Mouse (Mus musculus): Measurements from ENCODE around the gene Kcnmb1. TPM values are rescaled to one million over a fixed set of nuclear protein-coding genes. Genes with fewer than 3 reads are reported as not detected.

Gene Kcnmb1
- 0.10 and 0.42 TPM in 2 replicates for polyA plus RNA-seq (2014; fragmentation: Nextera tagmentation; extraction: Ambion mirVana)

DNA sequence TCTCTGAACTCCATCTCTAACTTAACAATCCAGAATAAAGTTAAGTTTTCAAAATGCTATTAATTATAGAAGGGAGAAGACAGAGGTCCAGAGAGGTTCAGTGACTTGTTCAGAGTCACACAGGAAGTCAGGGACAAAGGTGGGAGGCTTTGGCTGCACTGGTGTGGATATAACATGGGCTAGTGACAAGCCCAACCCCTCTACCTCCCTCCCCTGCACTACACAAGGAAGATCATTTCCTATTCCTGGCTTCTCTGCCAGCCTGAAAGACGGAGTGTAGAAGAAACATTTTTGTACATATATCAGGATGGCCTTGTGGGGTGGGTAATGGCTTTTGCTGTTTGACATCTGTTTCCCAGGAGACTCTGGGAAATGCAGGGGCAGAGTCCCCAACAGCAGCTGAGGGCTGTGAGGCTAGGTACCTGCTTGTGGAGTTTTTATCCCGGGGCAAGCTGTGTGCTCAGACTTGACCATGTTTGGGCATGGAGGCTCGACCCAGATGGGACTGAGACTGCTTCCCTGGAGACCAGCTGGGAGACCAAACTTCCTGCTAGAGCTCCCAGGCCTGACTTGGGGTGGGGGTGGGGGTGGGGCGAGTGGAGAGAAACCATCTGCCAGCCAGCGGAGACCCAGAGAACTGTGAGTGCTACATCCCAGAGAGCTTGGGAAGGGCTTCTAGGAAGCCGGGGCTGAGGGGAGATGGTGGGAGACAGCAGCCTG lies at the start of gene Kcnmb1:
Kcnmb1 (plus strand) TSS at position 326 of the 720 bp plus-strand sequence.
- Histone ChIP-seq H3K9me3 (ENCODE audit: control insufficient read depth, low read length) (no peaks in the 10 kb centered on the region), H3K9ac (replicated peaks; ENCODE audit: low read depth, low read length) (no peak within 1 kb of the TSS), H3K4me3 (ENCODE audit: low read depth, low read length) (no peak within 1 kb of the TSS), H3K27ac (ENCODE audit: low read depth, low read length) (no peak within 1 kb of the TSS), H3K4me2 (ENCODE audit: low read depth, low read length) (no peak within 1 kb of the TSS), H3K27me3 (ENCODE audit: control insufficient read depth, insufficient read depth, low read length) (no peaks in the 10 kb centered on the region), H3K4me1 (ENCODE audit: control insufficient read depth, insufficient read depth, low read length) (no peaks in the 10 kb centered on the region), H3K36me3 (ENCODE audit: control insufficient read depth, insufficient read depth, low read length) (no peaks in the 10 kb centered on the region)
- 33% methylated on average over 6 of the region's 6 CpGs for WGBS
- no peak for ATAC-seq (ENCODE audit: low read depth)

DNA sequence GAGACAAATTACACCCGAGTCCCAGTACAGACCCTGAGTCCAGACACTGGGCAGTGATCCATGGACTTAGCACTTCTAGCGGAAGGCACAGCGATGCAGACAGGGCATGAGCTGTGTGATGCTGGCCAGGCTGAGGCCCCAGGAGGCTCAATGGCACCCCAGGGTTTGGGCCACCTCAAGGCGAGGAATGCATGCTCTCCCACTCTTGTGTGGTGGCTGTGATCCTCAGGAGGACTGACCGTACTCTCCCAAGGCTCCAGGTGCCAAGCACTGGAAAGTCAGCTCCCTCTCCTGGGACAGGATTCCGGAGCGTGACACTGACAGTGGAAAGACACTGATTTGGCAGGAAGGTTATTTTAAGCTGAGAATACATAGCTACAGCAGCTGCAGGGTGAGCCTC lies 49.8 kb upstream of the Kcnmb1 start:
- H3K36me3 ChIP-seq (ENCODE audit: control insufficient read depth, insufficient read depth, low read length), result no peaks in the 10 kb centered on the region
- H3K4me1 ChIP-seq (ENCODE audit: control insufficient read depth, insufficient read depth, low read length), result no peaks in the 10 kb centered on the region
- no peaks in the 10 kb centered on the region for H3K27me3 ChIP-seq (ENCODE audit: control insufficient read depth, insufficient read depth, low read length)
- no peak overlapping the region for H3K9ac ChIP-seq (replicated peaks; ENCODE audit: low read depth, low read length)
- no peak overlapping the region for H3K27ac ChIP-seq (ENCODE audit: low read depth, low read length)
- 78% methylated on average over 7 of the region's 7 CpGs for WGBS
- H3K4me3 ChIP-seq (ENCODE audit: low read depth, low read length), result no peak overlapping the region
- H3K9me3 ChIP-seq (ENCODE audit: control insufficient read depth, low read length), result no peaks in the 10 kb centered on the region
- no peak overlapping the region for H3K4me2 ChIP-seq (ENCODE audit: low read depth, low read length)
- no peak for ATAC-seq (ENCODE audit: low read depth)

DNA sequence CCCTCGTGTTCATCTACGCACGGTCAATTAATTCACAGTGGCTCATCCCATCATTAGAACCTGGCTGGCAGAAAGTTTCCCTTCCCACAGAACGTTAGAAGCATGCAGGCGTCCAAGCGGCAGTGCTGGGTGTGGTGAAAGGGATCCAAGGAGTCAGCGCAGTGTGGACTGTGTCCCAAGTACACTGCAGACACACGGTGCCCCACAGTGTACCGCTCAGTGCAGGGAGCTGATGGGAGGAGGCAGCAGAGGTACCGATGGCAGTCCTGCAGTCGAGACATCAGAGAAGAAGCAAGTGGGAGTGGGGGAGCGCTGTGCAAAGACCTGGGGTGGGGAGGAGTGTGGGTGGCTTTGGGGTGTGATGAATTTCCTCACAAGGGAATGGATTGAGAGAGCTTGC lies 48.6 kb upstream of the Kcnmb1 start:
- H3K9ac ChIP-seq (replicated peaks; ENCODE audit: low read depth, low read length), result no peak overlapping the region
- no peak overlapping the region for H3K4me3 ChIP-seq (ENCODE audit: low read depth, low read length)
- no peak overlapping the region for H3K27ac ChIP-seq (ENCODE audit: low read depth, low read length)
- no peaks in the 10 kb centered on the region for H3K36me3 ChIP-seq (ENCODE audit: control insufficient read depth, insufficient read depth, low read length)
- no peak overlapping the region for H3K4me2 ChIP-seq (ENCODE audit: low read depth, low read length)
- no peaks in the 10 kb centered on the region for H3K9me3 ChIP-seq (ENCODE audit: control insufficient read depth, low read length)
- 0 out of 2 replicates have a peak, but pooled peaks have one; percentile 19 for ATAC-seq (ENCODE audit: low read depth)
- H3K27me3 ChIP-seq (ENCODE audit: control insufficient read depth, insufficient read depth, low read length), result no peaks in the 10 kb centered on the region
- 57% methylated on average over 12 of the region's 12 CpGs for WGBS
- no peaks in the 10 kb centered on the region for H3K4me1 ChIP-seq (ENCODE audit: control insufficient read depth, insufficient read depth, low read length)

DNA sequence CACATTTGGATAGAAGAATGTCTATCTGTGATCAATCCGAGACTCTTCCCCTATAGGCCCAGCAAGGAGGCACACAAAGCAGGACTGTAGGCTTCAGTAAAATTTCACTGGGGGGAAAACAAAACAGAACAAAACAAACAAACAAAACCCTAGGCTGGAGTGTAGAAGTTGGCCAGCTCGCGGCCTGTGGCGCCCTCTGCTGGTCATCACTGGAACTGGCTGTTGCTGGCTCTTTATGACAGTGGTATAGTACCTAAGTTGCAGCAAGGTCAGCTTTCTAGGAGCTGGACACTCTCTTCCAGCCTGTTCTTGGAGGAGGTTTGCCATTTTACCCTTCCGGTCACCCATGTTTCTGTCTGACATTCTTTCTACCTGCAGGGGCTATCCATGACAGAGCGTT lies 45.2 kb upstream of the Kcnmb1 start:
- Histone ChIP-seq H3K4me1 (ENCODE audit: control insufficient read depth, insufficient read depth, low read length) (no peaks in the 10 kb centered on the region), H3K27me3 (ENCODE audit: control insufficient read depth, insufficient read depth, low read length) (no peaks in the 10 kb centered on the region), H3K27ac (ENCODE audit: low read depth, low read length) (no peak overlapping the region), H3K9me3 (ENCODE audit: control insufficient read depth, low read length) (no peaks in the 10 kb centered on the region), H3K36me3 (ENCODE audit: control insufficient read depth, insufficient read depth, low read length) (no peaks in the 10 kb centered on the region), H3K9ac (replicated peaks; ENCODE audit: low read depth, low read length) (no peak overlapping the region), H3K4me3 (ENCODE audit: low read depth, low read length) (no peak overlapping the region), H3K4me2 (ENCODE audit: low read depth, low read length) (no peak overlapping the region)
- 20% methylated on average over 6 of the region's 6 CpGs for WGBS
- peak; percentile 77 for ATAC-seq (ENCODE audit: low read depth)

DNA sequence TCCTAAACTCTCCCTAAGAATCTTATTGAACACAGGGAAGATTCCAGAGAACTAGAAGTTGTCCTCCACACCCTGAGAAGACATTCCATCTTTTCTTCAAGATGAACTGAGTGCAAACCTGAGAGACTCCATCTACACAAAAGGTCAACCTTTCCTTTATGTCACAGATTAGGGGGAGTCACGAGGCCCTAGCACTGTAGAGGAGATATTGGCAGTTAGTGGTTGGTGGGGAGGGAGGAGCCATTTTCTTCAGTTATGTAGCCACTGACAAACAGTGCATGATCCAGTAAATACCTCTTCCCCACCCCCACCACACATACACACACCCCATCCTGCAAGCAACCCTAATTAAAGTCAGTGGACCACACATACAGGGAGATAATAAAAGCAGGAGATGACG lies 44.4 kb upstream of the Kcnmb1 start:
- H3K9me3 ChIP-seq (ENCODE audit: control insufficient read depth, low read length), result no peaks in the 10 kb centered on the region
- H3K9ac ChIP-seq (replicated peaks; ENCODE audit: low read depth, low read length), result no peak overlapping the region
- H3K27ac ChIP-seq (ENCODE audit: low read depth, low read length), result no peak overlapping the region
- 29% methylated on average over 2 of the region's 2 CpGs for WGBS
- no peaks in the 10 kb centered on the region for H3K27me3 ChIP-seq (ENCODE audit: control insufficient read depth, insufficient read depth, low read length)
- no peaks in the 10 kb centered on the region for H3K36me3 ChIP-seq (ENCODE audit: control insufficient read depth, insufficient read depth, low read length)
- no peak for ATAC-seq (ENCODE audit: low read depth)
- no peak overlapping the region for H3K4me3 ChIP-seq (ENCODE audit: low read depth, low read length)
- H3K4me1 ChIP-seq (ENCODE audit: control insufficient read depth, insufficient read depth, low read length), result no peaks in the 10 kb centered on the region
- no peak overlapping the region for H3K4me2 ChIP-seq (ENCODE audit: low read depth, low read length)

DNA sequence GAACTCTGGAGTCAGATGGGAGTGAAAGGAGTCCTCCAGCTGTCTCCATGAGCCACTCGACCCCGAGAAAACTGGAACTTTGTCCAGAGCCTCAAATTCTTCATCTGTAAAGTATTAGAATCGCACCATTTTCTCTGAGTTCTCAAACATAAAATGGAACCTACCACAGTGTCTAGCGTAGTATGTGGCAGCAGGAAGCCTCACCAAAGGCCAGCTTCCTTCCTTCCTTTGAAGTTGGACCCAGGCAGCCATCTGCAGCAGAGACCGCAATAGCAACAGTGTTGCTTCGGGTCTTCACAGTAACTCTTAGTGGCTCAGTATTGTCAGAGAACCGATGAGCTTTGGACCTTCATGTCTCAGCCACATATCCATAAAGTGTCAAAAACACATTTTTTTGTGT lies 43.0 kb upstream of the Kcnmb1 start:
- 84% methylated on average over 7 of the region's 7 CpGs for WGBS
- Histone ChIP-seq H3K4me2 (ENCODE audit: low read depth, low read length) (no peak overlapping the region), H3K27ac (ENCODE audit: low read depth, low read length) (no peak overlapping the region), H3K4me1 (ENCODE audit: control insufficient read depth, insufficient read depth, low read length) (no peaks in the 10 kb centered on the region), H3K27me3 (ENCODE audit: control insufficient read depth, insufficient read depth, low read length) (no peaks in the 10 kb centered on the region; the same call in 1 of the 2 replicates), H3K4me3 (ENCODE audit: low read depth, low read length) (no peak overlapping the region), H3K9ac (replicated peaks; ENCODE audit: low read depth, low read length) (no peak overlapping the region), H3K9me3 (ENCODE audit: control insufficient read depth, low read length) (no peaks in the 10 kb centered on the region), H3K36me3 (ENCODE audit: control insufficient read depth, insufficient read depth, low read length) (no peaks in the 10 kb centered on the region)
- ATAC-seq (ENCODE audit: low read depth), result no peak

DNA sequence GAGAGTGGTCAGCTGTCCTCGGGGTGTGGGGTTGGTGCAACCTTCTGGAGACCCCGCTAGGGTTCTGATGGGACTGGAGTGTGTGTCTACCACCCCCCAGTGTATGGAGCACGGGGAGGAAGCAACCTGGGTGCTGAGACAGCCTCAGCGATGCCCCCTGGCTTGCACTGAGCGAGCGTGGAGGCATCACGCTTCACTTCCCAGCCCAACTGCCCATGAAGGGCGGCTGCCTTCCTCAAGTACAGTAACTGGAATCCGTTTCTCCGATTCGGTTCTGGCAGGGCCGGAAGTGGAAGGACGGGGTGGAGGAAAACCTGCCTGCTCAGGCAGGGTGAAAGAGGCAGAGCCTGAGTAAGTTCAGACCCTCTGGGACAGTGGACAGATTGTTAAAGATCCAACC lies 41.4 kb upstream of the Kcnmb1 start:
- 56% methylated on average over 13 of the region's 13 CpGs for WGBS
- ATAC-seq (ENCODE audit: low read depth), result no peak
- no peaks in the 10 kb centered on the region; the same call in 1 of the 2 replicates for H3K27me3 ChIP-seq (ENCODE audit: control insufficient read depth, insufficient read depth, low read length)
- H3K4me1 ChIP-seq (ENCODE audit: control insufficient read depth, insufficient read depth, low read length), result 0 out of 2 replicates have a peak, but pooled peaks cover 3% of the 10 kb centered on the region
- H3K9ac ChIP-seq (replicated peaks; ENCODE audit: low read depth, low read length), result no peak overlapping the region
- H3K4me3 ChIP-seq (ENCODE audit: low read depth, low read length), result no peak overlapping the region
- H3K27ac ChIP-seq (ENCODE audit: low read depth, low read length), result no peak overlapping the region
- H3K9me3 ChIP-seq (ENCODE audit: control insufficient read depth, low read length), result no peaks in the 10 kb centered on the region
- no peak overlapping the region for H3K4me2 ChIP-seq (ENCODE audit: low read depth, low read length)
- H3K36me3 ChIP-seq (ENCODE audit: control insufficient read depth, insufficient read depth, low read length), result no peaks in the 10 kb centered on the region

DNA sequence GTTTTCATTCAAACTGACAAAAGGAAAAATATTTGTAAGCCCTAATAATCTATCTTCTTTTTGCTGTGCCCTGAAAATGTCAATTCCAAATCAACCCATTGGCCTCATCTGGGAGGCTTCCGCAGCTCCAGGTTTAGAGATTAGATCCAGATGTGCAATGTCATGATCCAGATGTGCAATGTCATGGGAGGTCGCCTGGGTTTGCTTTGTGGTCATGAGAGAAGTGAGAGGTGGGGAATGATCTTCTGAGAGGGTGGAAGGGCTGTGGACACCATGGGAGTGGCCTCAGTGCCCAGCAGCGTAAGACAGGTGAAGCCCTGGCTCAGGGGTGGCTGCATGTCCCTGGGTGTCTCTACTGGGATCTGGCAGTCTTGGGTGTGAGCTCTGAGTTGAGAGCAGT lies 39.8 kb upstream of the Kcnmb1 start:
- no peak for ATAC-seq (ENCODE audit: low read depth)
- Histone ChIP-seq H3K4me2 (ENCODE audit: low read depth, low read length) (no peak overlapping the region), H3K9ac (replicated peaks; ENCODE audit: low read depth, low read length) (no peak overlapping the region), H3K4me1 (ENCODE audit: control insufficient read depth, insufficient read depth, low read length) (0 out of 2 replicates have a peak, but pooled peaks cover 3% of the 10 kb centered on the region), H3K4me3 (ENCODE audit: low read depth, low read length) (no peak overlapping the region), H3K36me3 (ENCODE audit: control insufficient read depth, insufficient read depth, low read length) (no peaks in the 10 kb centered on the region), H3K27me3 (ENCODE audit: control insufficient read depth, insufficient read depth, low read length) (no peaks in the 10 kb centered on the region; the same call in 1 of the 2 replicates), H3K9me3 (ENCODE audit: control insufficient read depth, low read length) (no peaks in the 10 kb centered on the region), H3K27ac (ENCODE audit: low read depth, low read length) (no peak overlapping the region)
- 76% methylated on average over 3 of the region's 3 CpGs for WGBS

DNA sequence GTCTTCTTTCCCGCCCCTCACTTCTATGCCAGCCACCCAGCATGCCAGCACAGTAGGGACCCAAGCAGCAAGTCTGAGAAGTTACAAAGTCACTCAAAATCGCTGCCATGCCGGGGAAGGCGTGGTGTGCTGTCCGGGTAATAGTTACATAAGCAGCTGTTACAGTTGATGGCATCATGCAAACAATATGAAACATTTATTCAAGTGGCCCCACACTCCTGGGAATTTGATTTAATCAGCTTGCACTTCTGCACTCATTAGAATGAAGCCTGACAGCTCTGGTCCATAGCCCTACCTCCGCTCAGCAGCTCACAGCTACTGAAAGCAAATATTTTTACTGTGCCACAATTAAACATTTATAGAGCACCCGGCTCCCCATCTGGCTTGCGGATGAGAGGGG lies 37.0 kb upstream of the Kcnmb1 start:
- H3K27ac ChIP-seq (ENCODE audit: low read depth, low read length), result no peak overlapping the region
- no peaks in the 10 kb centered on the region for H3K36me3 ChIP-seq (ENCODE audit: control insufficient read depth, insufficient read depth, low read length)
- H3K4me2 ChIP-seq (ENCODE audit: low read depth, low read length), result no peak overlapping the region
- WGBS, result 61% methylated on average over 8 of the region's 8 CpGs
- H3K9ac ChIP-seq (replicated peaks; ENCODE audit: low read depth, low read length), result no peak overlapping the region
- no peak overlapping the region for H3K4me3 ChIP-seq (ENCODE audit: low read depth, low read length)
- no peaks in the 10 kb centered on the region for H3K9me3 ChIP-seq (ENCODE audit: control insufficient read depth, low read length)
- no peaks in the 10 kb centered on the region; the same call in 1 of the 2 replicates for H3K27me3 ChIP-seq (ENCODE audit: control insufficient read depth, insufficient read depth, low read length)
- peaks cover 7% of the 10 kb centered on the region; the same call in 1 of the 2 replicates for H3K4me1 ChIP-seq (ENCODE audit: control insufficient read depth, insufficient read depth, low read length)
- ATAC-seq (ENCODE audit: low read depth), result peak; percentile 12; the same call in 1 of the 2 replicates

Data from neural tube, embryonic 14.5 days (tissue).